Mouse (Mus musculus) cerebellum, adult 2 months (tissue): Measurements from ENCODE around the gene Gab2. TPM values are rescaled to one million over a fixed set of nuclear protein-coding genes. Genes with fewer than 3 reads are reported as not detected.

ENCODE experiments used
- DNase-seq, 2 experiments: peaks; one replicate each; pipeline ENCODE4 v3.0.0; 2021
- H3K27ac ChIP-seq: fragments of 200-500 bp; 2 replicates; pipeline ENCODE4 v1.5.1; 2012; ENCODE audit warnings: low read length, control low read depth, inconsistent platforms; ENCODE audit not compliant: insufficient read depth
- H3K27me3 ChIP-seq: fragments of 200-500 bp; 2 replicates; pipeline ENCODE4 v1.6.1; 2012; ENCODE audit warnings: inconsistent platforms, mild to moderate bottlenecking, low read length, moderate library complexity; ENCODE audit not compliant: control insufficient read depth, insufficient read depth
- H3K4me1 ChIP-seq: fragments of 200-500 bp; 2 replicates; pipeline ENCODE4 v1.6.1; 2011; ENCODE audit warnings: low read length; ENCODE audit not compliant: control insufficient read depth, insufficient read depth
- H3K4me3 ChIP-seq: fragments of 200-500 bp; replicated peaks from 2 replicates; pipeline ENCODE3; 2011; ENCODE audit warnings: mild to moderate bottlenecking, low read depth, low read length, control low read depth; ENCODE audit not compliant: insufficient read depth
- CTCF ChIP-seq: fragments of 200-500 bp; IDR thresholded peaks from 2 replicates; pipeline ENCODE4 v1.5.1; 2011; ENCODE audit warnings: low read depth, mild to moderate bottlenecking, control low read depth, low read length, moderate library complexity, borderline replicate concordance; ENCODE audit not compliant: insufficient read depth
- POLR2A ChIP-seq: fragments of 200-500 bp; IDR thresholded peaks from 2 replicates; pipeline ENCODE4 v1.6.1; 2011; ENCODE audit warnings: low read length, control low read depth, borderline replicate concordance; ENCODE audit not compliant: insufficient read depth
- WGBS: fragments of 180-500 bp; shearing (Covaris S2); methylation state at CpG from one replicate; pipeline ENCODE4 v1.1.7; 2018; 5-methylcytosine and 5-hydroxymethylcytosine counted together
- polyA plus RNA-seq: library from polyadenylated mRNA; depleted of rRNA; stranded (reverse); fragments of >200 nt; gene quantifications from 2 replicates; pipeline ENCODE4 v1.2.3, GENCODE M21; 2012

Gab2 gene
- polyA plus RNA-seq, 1 experiment, result 16.3 TPM

GRCm38 (mm10) chr7:97151082-97151813 lies 69.9 kb downstream of the Gab2 start:
- Histone ChIP-seq H3K27ac (no peak overlapping the region), H3K4me3 (no peak overlapping the region), H3K27me3 (no peaks in the 10 kb centered on the region; the same call in 1 of the 2 replicates), H3K4me1 (no peaks in the 10 kb centered on the region)
- WGBS, result 59% methylated on average over 2 of the region's 2 CpGs
- TF ChIP-seq CTCF (no peak), POLR2A (no peak)
- DNase-seq, result no peak

- TF ChIP-seq POLR2A (no peak), CTCF (no peak)
- Histone ChIP-seq H3K27me3 (no peaks in the 10 kb centered on the region; the same call in 1 of the 2 replicates), H3K27ac (no peak overlapping the region), H3K4me1 (no peaks in the 10 kb centered on the region), H3K4me3 (no peak overlapping the region)
- no peak for DNase-seq
- WGBS, result 47% methylated on average over 2 of the region's 2 CpGs
These were observed 73.5 kb downstream of the Gab2 start for GRCm38 (mm10) chr7:97154756-97155487.

GRCm38 (mm10) chr7:97164261-97164660 lies 82.9 kb downstream of the Gab2 start:
- H3K27me3 ChIP-seq, result no peaks in the 10 kb centered on the region
- 76% methylated on average over 1 of the region's 1 CpGs for WGBS
- H3K27ac ChIP-seq, result no peak overlapping the region
- no peaks in the 10 kb centered on the region for H3K4me1 ChIP-seq
- no peak for DNase-seq
- TF ChIP-seq CTCF (no peak), POLR2A (no peak)
- H3K4me3 ChIP-seq, result no peak overlapping the region

GRCm38 (mm10) chr7:97171089-97171488 lies 89.7 kb downstream of the Gab2 start:
- TF ChIP-seq POLR2A (no peak), CTCF (no peak)
- Histone ChIP-seq H3K27me3 (no peaks in the 10 kb centered on the region), H3K4me1 (no peaks in the 10 kb centered on the region), H3K27ac (no peak overlapping the region), H3K4me3 (no peak overlapping the region)
- no peak for DNase-seq
- WGBS, result 93% methylated on average over 1 of the region's 1 CpGs

- Histone ChIP-seq H3K27ac (no peak overlapping the region), H3K4me1 (no peaks in the 10 kb centered on the region), H3K4me3 (no peak overlapping the region), H3K27me3 (no peaks in the 10 kb centered on the region)
- DNase-seq, result no peak
- WGBS, result 85% methylated on average over 4 of the region's 4 CpGs
- no peak for TF ChIP-seq CTCF
- TF ChIP-seq POLR2A, result no peak
These were observed 90.3 kb downstream of the Gab2 start for GRCm38 (mm10) chr7:97171719-97172118.

GRCm38 (mm10) chr7:97172126-97172525 lies 90.7 kb downstream of the Gab2 start:
- DNase-seq, result no peak
- H3K27me3 ChIP-seq, result no peaks in the 10 kb centered on the region
- no peak for TF ChIP-seq CTCF
- TF ChIP-seq POLR2A, result no peak
- H3K27ac ChIP-seq, result no peak overlapping the region
- H3K4me1 ChIP-seq, result no peaks in the 10 kb centered on the region
- 90% methylated on average over 3 of the region's 3 CpGs for WGBS
- no peak overlapping the region for H3K4me3 ChIP-seq

- Histone ChIP-seq H3K27ac (no peak overlapping the region), H3K4me3 (no peak overlapping the region), H3K4me1 (no peaks in the 10 kb centered on the region), H3K27me3 (no peaks in the 10 kb centered on the region)
- 96% methylated on average over 1 of the region's 1 CpGs for WGBS
- DNase-seq, result no peak
- no peak for TF ChIP-seq CTCF
- TF ChIP-seq POLR2A, result no peak
These were observed 100.5 kb downstream of the Gab2 start for GRCm38 (mm10) chr7:97181931-97182330.

- no peak overlapping the region for H3K4me3 ChIP-seq
- WGBS, result 33% methylated on average over 4 of the region's 4 CpGs
- H3K27me3 ChIP-seq, result no peaks in the 10 kb centered on the region
- TF ChIP-seq CTCF (no peak), POLR2A (no peak)
- H3K4me1 ChIP-seq, result no peaks in the 10 kb centered on the region
- DNase-seq, result no peak
- no peak overlapping the region for H3K27ac ChIP-seq
These were observed 102.0 kb downstream of the Gab2 start for GRCm38 (mm10) chr7:97183426-97183825.
